Mouse (Mus musculus): ENCODE measurements around the gene Dhx15. TPM values are rescaled to one million over a fixed set of nuclear protein-coding genes. Genes with fewer than 3 reads are reported as not detected.

Dhx15 gene
- polyA plus RNA-seq, 1 experiment = 40.6 TPM

- H3K4me1 ChIP-seq (ENCODE audit: control insufficient read depth, insufficient read depth, low read length) = no peaks in the 10 kb centered on the region
- H3K27ac ChIP-seq (ENCODE audit: control insufficient read depth, insufficient read depth, low read depth, low read length) = no peak overlapping the region
- H3K4me3 ChIP-seq (ENCODE audit: control insufficient read depth, low read depth, low read length) = no peak overlapping the region
- no peak for TF ChIP-seq CTCF (IDR thresholded peaks at IDR 0.05; ENCODE audit: control insufficient read depth, insufficient read depth, insufficient replicate concordance, low read depth, low read length)
- no peaks in the 10 kb centered on the region for H3K36me3 ChIP-seq (ENCODE audit: control insufficient read depth, insufficient read depth, low read length)
- no peaks in the 10 kb centered on the region for H3K27me3 ChIP-seq (ENCODE audit: control insufficient read depth, insufficient read depth, low read length)
Measured at GRCm38 (mm10) chr5:52232199-52232598, 41.9 kb upstream of the Dhx15 start.

- H3K4me1 ChIP-seq (ENCODE audit: control insufficient read depth, insufficient read depth, low read length) = no peaks in the 10 kb centered on the region
- H3K4me3 ChIP-seq (ENCODE audit: control insufficient read depth, low read depth, low read length) = no peak overlapping the region
- H3K36me3 ChIP-seq (ENCODE audit: control insufficient read depth, insufficient read depth, low read length) = no peaks in the 10 kb centered on the region
- H3K27ac ChIP-seq (ENCODE audit: control insufficient read depth, insufficient read depth, low read depth, low read length) = no peak overlapping the region
- no peaks in the 10 kb centered on the region for H3K27me3 ChIP-seq (ENCODE audit: control insufficient read depth, insufficient read depth, low read length)
- TF ChIP-seq POLR2A (IDR thresholded peaks at IDR 0.05; ENCODE audit: control insufficient read depth, low read depth, low read length) (no peak), CTCF (IDR thresholded peaks at IDR 0.05; ENCODE audit: control insufficient read depth, insufficient read depth, insufficient replicate concordance, low read depth, low read length) (no peak)
Measured at GRCm38 (mm10) chr5:52230466-52230865, 40.2 kb upstream of the Dhx15 start.

DNA sequence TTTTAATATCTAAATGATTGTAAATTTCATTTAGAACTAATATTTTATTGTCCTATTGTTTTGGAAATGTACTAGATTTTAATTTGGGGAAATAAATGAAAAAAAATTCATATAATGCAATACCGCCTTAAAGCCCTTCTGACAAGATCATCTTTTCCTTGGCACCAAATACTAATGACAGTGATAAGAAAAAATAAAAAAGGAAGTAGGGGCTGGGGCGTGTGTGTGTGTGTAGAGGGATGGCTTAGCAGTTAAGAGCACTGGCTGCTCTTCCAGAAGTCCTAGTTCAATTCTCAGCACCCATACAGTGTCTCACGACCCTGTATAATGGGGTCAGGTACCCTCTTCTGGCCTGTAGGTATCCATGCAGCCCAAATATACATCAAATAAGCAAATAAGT, 36.4 kb upstream of the Dhx15 start:
- no peaks in the 10 kb centered on the region for H3K27me3 ChIP-seq (ENCODE audit: control insufficient read depth, insufficient read depth, low read length)
- no peak overlapping the region for H3K27ac ChIP-seq (ENCODE audit: control insufficient read depth, insufficient read depth, low read depth, low read length)
- no peak for TF ChIP-seq CTCF (IDR thresholded peaks at IDR 0.05; ENCODE audit: control insufficient read depth, insufficient read depth, insufficient replicate concordance, low read depth, low read length)
- no peak for TF ChIP-seq POLR2A (IDR thresholded peaks at IDR 0.05; ENCODE audit: control insufficient read depth, low read depth, low read length)
- no peaks in the 10 kb centered on the region for H3K4me1 ChIP-seq (ENCODE audit: control insufficient read depth, insufficient read depth, low read length)
- H3K36me3 ChIP-seq (ENCODE audit: control insufficient read depth, insufficient read depth, low read length) = no peaks in the 10 kb centered on the region
- no peak overlapping the region for H3K4me3 ChIP-seq (ENCODE audit: control insufficient read depth, low read depth, low read length)

GRCm38 (mm10) chr5:52221596-52221995, 31.3 kb upstream of the Dhx15 start:
- H3K27me3 ChIP-seq (ENCODE audit: control insufficient read depth, insufficient read depth, low read length) = no peaks in the 10 kb centered on the region
- no peak for TF ChIP-seq POLR2A (IDR thresholded peaks at IDR 0.05; ENCODE audit: control insufficient read depth, low read depth, low read length)
- no peak for TF ChIP-seq CTCF (IDR thresholded peaks at IDR 0.05; ENCODE audit: control insufficient read depth, insufficient read depth, insufficient replicate concordance, low read depth, low read length)
- H3K27ac ChIP-seq (ENCODE audit: control insufficient read depth, insufficient read depth, low read depth, low read length) = no peak overlapping the region
- no peak overlapping the region for H3K4me3 ChIP-seq (ENCODE audit: control insufficient read depth, low read depth, low read length)
- no peaks in the 10 kb centered on the region for H3K4me1 ChIP-seq (ENCODE audit: control insufficient read depth, insufficient read depth, low read length)
- H3K36me3 ChIP-seq (ENCODE audit: control insufficient read depth, insufficient read depth, low read length) = no peaks in the 10 kb centered on the region

DNA sequence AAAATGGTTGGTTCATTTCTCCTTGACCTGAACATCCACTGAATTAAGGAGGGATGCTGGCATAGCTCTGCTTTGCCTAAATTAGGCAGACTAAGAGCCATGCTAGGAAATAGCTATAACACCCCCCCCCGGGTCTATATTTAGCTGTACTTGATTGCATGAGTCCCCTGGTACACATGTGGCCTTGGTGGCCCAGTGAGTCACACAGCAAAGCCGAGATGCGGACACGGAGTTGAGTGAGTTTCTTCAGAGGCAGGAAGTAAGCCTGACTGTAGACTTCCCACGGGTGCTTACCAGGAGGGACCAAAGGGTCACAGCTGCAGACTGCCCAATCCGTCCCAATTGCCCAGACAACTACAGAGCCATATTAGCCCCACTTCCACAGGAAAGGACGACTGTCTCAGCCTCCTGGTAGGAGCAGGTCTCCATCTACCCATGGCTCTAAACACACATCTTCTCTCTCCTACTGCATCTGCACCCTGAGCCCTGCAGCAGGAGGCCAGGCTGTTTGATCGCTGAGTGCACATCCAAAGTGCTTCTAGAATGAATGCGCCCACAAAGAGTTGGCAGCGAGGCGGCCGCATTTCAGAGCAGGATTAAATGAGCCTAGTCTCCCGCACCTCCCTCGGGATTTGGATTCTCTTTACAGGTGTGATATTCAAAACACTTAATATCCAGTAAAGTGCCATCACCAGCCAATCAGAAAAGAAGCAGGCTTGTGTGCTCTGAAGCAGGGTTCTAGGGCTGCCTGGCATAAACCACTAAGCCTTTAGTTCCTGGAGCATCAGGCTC, 29.9 kb upstream of the Dhx15 start:
- no peaks in the 10 kb centered on the region for H3K27me3 ChIP-seq (ENCODE audit: control insufficient read depth, insufficient read depth, low read length)
- H3K4me1 ChIP-seq (ENCODE audit: control insufficient read depth, insufficient read depth, low read length) = no peaks in the 10 kb centered on the region
- TF ChIP-seq CTCF (IDR thresholded peaks at IDR 0.05; ENCODE audit: control insufficient read depth, insufficient read depth, insufficient replicate concordance, low read depth, low read length) (no peak), POLR2A (IDR thresholded peaks at IDR 0.05; ENCODE audit: control insufficient read depth, low read depth, low read length) (no peak)
- no peak overlapping the region for H3K4me3 ChIP-seq (ENCODE audit: control insufficient read depth, low read depth, low read length)
- no peaks in the 10 kb centered on the region for H3K36me3 ChIP-seq (ENCODE audit: control insufficient read depth, insufficient read depth, low read length)
- no peak overlapping the region for H3K27ac ChIP-seq (ENCODE audit: control insufficient read depth, insufficient read depth, low read depth, low read length)

- Histone ChIP-seq H3K4me3 (ENCODE audit: control insufficient read depth, low read depth, low read length) (no peak overlapping the region), H3K36me3 (ENCODE audit: control insufficient read depth, insufficient read depth, low read length) (no peaks in the 10 kb centered on the region), H3K27me3 (ENCODE audit: control insufficient read depth, insufficient read depth, low read length) (no peaks in the 10 kb centered on the region), H3K4me1 (ENCODE audit: control insufficient read depth, insufficient read depth, low read length) (no peaks in the 10 kb centered on the region), H3K27ac (ENCODE audit: control insufficient read depth, insufficient read depth, low read depth, low read length) (no peak overlapping the region)
- TF ChIP-seq POLR2A (IDR thresholded peaks at IDR 0.05; ENCODE audit: control insufficient read depth, low read depth, low read length) (no peak), CTCF (IDR thresholded peaks at IDR 0.05; ENCODE audit: control insufficient read depth, insufficient read depth, insufficient replicate concordance, low read depth, low read length) (no peak)
Measured at GRCm38 (mm10) chr5:52218238-52218637, 27.9 kb upstream of the Dhx15 start.

GRCm38 (mm10) chr5:52213143-52213900, 23.0 kb upstream of the Dhx15 start:
- TF ChIP-seq POLR2A (IDR thresholded peaks at IDR 0.05; ENCODE audit: control insufficient read depth, low read depth, low read length) (no peak), CTCF (IDR thresholded peaks at IDR 0.05; ENCODE audit: control insufficient read depth, insufficient read depth, insufficient replicate concordance, low read depth, low read length) (no peak)
- Histone ChIP-seq H3K4me3 (ENCODE audit: control insufficient read depth, low read depth, low read length) (no peak overlapping the region), H3K27ac (ENCODE audit: control insufficient read depth, insufficient read depth, low read depth, low read length) (no peak overlapping the region)

More at GRCm38 (mm10) chr5:52213143-52213900, 23.0 kb upstream of the Dhx15 start:
- Histone ChIP-seq H3K4me1 (ENCODE audit: control insufficient read depth, insufficient read depth, low read length) (no peaks in the 10 kb centered on the region), H3K27me3 (ENCODE audit: control insufficient read depth, insufficient read depth, low read length) (no peaks in the 10 kb centered on the region), H3K36me3 (ENCODE audit: control insufficient read depth, insufficient read depth, low read length) (no peaks in the 10 kb centered on the region)

All from testis, adult 2 months (tissue).